Mouse (Mus musculus): ENCODE results near the gene Slc31a1.

Slc31a1 gene

GRCm38 (mm10) chr4:62408601-62409282 is 48.2 kb downstream of the Slc31a1 start, which contains the start of the genes Cdc26 and Prpf4:
TSS of gene Cdc26 (minus strand) at chr4:62408642.
TSS of gene Prpf4 (plus strand) at chr4:62408797.
- peak; percentile 100 for DNase-seq

GRCm38 (mm10) chr4:62409615-62410014 is 49.1 kb downstream of the Slc31a1 start:
- peak; percentile 12 for DNase-seq

- no peak for DNase-seq
Observed at GRCm38 (mm10) chr4:62410325-62410724, 49.8 kb downstream of the Slc31a1 start.

- DNase-seq: no peak
Observed at GRCm38 (mm10) chr4:62411606-62412005, 51.1 kb downstream of the Slc31a1 start.

GRCm38 (mm10) chr4:62418448-62418847 is 57.9 kb downstream of the Slc31a1 start:
- no peak for DNase-seq

GRCm38 (mm10) chr4:62419091-62419490 is 58.6 kb downstream of the Slc31a1 start:
- DNase-seq: no peak

GRCm38 (mm10) chr4:62425891-62426290 is 65.4 kb downstream of the Slc31a1 start:
- DNase-seq: no peak

GRCm38 (mm10) chr4:62427978-62428758 is 67.6 kb downstream of the Slc31a1 start:
- DNase-seq: no peak

- DNase-seq: no peak
Observed at GRCm38 (mm10) chr4:62429616-62430015, 69.1 kb downstream of the Slc31a1 start.

- DNase-seq: no peak
Observed at GRCm38 (mm10) chr4:62430678-62431077, 70.2 kb downstream of the Slc31a1 start.

- no peak for DNase-seq
Observed at GRCm38 (mm10) chr4:62431522-62431921, 71.0 kb downstream of the Slc31a1 start.

- DNase-seq: no peak
Observed at GRCm38 (mm10) chr4:62433939-62434870, 73.7 kb downstream of the Slc31a1 start.

- DNase-seq: no peak
Observed at GRCm38 (mm10) chr4:62435081-62435480, 74.6 kb downstream of the Slc31a1 start, which contains the start of gene Rnf183. TSS of gene Rnf183 (minus strand) at chr4:62435252.

GRCm38 (mm10) chr4:62437256-62437778 is 76.8 kb downstream of the Slc31a1 start:
- DNase-seq: no peak

GRCm38 (mm10) chr4:62437871-62438270 is 77.3 kb downstream of the Slc31a1 start:
- DNase-seq: no peak

- no peak for DNase-seq
Observed at GRCm38 (mm10) chr4:62439793-62440192, 79.3 kb downstream of the Slc31a1 start.

- DNase-seq: no peak
Observed at GRCm38 (mm10) chr4:62440544-62440943, 80.0 kb downstream of the Slc31a1 start.

- DNase-seq: no peak
Observed at GRCm38 (mm10) chr4:62440986-62441385, 80.5 kb downstream of the Slc31a1 start.
